Mouse (Mus musculus): ENCODE measurements around the gene Ywhag.

DNA sequence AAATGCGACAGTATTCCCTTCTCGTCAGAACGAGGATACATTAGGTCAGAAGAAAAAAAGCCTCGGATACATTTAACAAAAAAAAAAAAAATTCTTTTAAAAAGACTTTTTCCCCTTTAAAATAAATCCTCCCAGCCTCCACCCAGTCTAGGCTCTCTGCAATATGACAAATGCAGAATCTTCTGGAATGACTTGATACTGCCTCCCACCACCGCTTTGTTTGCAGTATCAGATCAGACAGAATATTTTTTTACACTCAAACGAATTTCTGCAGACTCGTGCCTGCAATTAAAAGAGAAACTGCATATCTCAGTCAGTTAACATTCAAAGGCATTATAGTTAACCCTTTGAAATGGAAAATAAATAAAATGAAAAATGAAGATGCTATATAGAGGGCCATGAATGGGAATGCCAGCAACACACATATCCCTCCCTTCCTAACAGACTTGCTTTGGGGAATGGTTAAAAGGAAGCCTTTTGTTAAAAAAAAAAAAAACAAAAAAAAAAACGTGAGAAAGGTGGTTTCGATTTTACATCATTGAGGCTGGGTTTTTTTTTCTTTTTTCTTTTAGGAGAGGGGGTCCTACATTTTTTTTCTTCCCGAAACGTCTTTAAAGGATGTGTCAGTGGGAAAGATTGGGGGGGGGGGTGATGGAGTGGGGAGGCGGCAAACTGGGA lies 1.1 kb downstream of the Ywhag start:
- TF ChIP-seq CTCF (IDR thresholded peaks at IDR 0.05; ENCODE audit: control insufficient read depth, insufficient read depth, insufficient read length) (no peak), USF1 (IDR thresholded peaks at IDR 0.05; ENCODE audit: low read depth) (no peak), MYOD1 (IDR thresholded peaks at IDR 0.05; ENCODE audit: control insufficient read depth, insufficient read length, low read depth) (no peak), FOSL1 (IDR thresholded peaks at IDR 0.05; ENCODE audit: insufficient read depth, low read length, poor library complexity, severe bottlenecking) (no peak), MAX (IDR thresholded peaks at IDR 0.05) (no peak), CEBPB (IDR thresholded peaks at IDR 0.05; ENCODE audit: low read depth) (no peak)

Data from C2C12 (cell line).